Mouse (Mus musculus): ENCODE results near the gene Nfia. TPM values are rescaled to one million over a fixed set of nuclear protein-coding genes. Genes with fewer than 3 reads are reported as not detected.

The Nfia gene
- total RNA-seq, 2 experiments from 2014 or later, result 69.5 to 70.1 TPM

- peak; percentile 12 for DNase-seq
- intact Hi-C loops (cut with DNase I; ENCODE audit: low total_unique reads), result loop anchor here (5.0 to 10.0 kb wide), 2 partner anchors 226 to 249 kb away; partner anchors contain the start of gene E130114P18Rik
Measured at GRCm38 (mm10) chr4:98003323-98004107, 231.0 kb downstream of the Nfia start.

- intact Hi-C loops (cut with DNase I; ENCODE audit: low total_unique reads), result loop anchor here (5.0 to 10.0 kb wide), 2 partner anchors 227 to 249 kb away; partner anchors contain the start of gene E130114P18Rik
- peak; percentile 74 for DNase-seq
Measured at GRCm38 (mm10) chr4:98004108-98004625, 231.6 kb downstream of the Nfia start.

- DNase-seq, result no peak
Measured at GRCm38 (mm10) chr4:98004986-98005385, 232.5 kb downstream of the Nfia start.

GRCm38 (mm10) chr4:98008814-98009368 lies 236.4 kb downstream of the Nfia start:
- no peak for DNase-seq
- intact Hi-C loops (cut with DNase I; ENCODE audit: low total_unique reads), result loop anchor here (10.0 kb wide), 1 partner anchor 254 kb away; no protein-coding TSS in a partner anchor

More at GRCm38 (mm10) chr4:98004986-98005385, 232.5 kb downstream of the Nfia start:
- intact Hi-C loops (cut with DNase I; ENCODE audit: low total_unique reads), result loop anchor here (5.0 to 10.0 kb wide), 2 partner anchors 228 to 250 kb away; partner anchors contain the start of gene E130114P18Rik

GRCm38 (mm10) chr4:98009966-98010365 lies 237.4 kb downstream of the Nfia start:
- no peak for DNase-seq
- intact Hi-C loops (cut with DNase I; ENCODE audit: low total_unique reads), result loop anchor here (10.0 kb wide), 2 partner anchors 95 to 255 kb away; no protein-coding TSS in a partner anchor

- intact Hi-C loops (cut with DNase I; ENCODE audit: low total_unique reads), result loop anchor here (10.0 kb wide), 1 partner anchor 85 kb away; no protein-coding TSS in a partner anchor
- no peak for DNase-seq
Measured at GRCm38 (mm10) chr4:98019811-98020210, 247.3 kb downstream of the Nfia start.

GRCm38 (mm10) chr4:98020836-98021235 lies 248.3 kb downstream of the Nfia start:
- intact Hi-C loops (cut with DNase I; ENCODE audit: low total_unique reads), result no loop called here
- DNase-seq, result no peak

- no peak for DNase-seq
- intact Hi-C loops (cut with DNase I; ENCODE audit: low total_unique reads), result no loop called here
Measured at GRCm38 (mm10) chr4:98023245-98023792, 250.8 kb downstream of the Nfia start.

GRCm38 (mm10) chr4:98027412-98027811 lies 254.9 kb downstream of the Nfia start:
- intact Hi-C loops (cut with DNase I; ENCODE audit: low total_unique reads), result no loop called here
- no peak for DNase-seq

GRCm38 (mm10) chr4:98031871-98032270 lies 259.3 kb downstream of the Nfia start:
- intact Hi-C loops (cut with DNase I; ENCODE audit: low total_unique reads), result no loop called here
- DNase-seq, result no peak

- intact Hi-C loops (cut with DNase I; ENCODE audit: low total_unique reads), result no loop called here
- DNase-seq, result no peak
Measured at GRCm38 (mm10) chr4:98032332-98032731, 259.8 kb downstream of the Nfia start.

GRCm38 (mm10) chr4:98039095-98039494 lies 266.6 kb downstream of the Nfia start:
- DNase-seq, result no peak
- intact Hi-C loops (cut with DNase I; ENCODE audit: low total_unique reads), result no loop called here

- intact Hi-C loops (cut with DNase I; ENCODE audit: low total_unique reads), result no loop called here
- no peak for DNase-seq
Measured at GRCm38 (mm10) chr4:98040179-98040578, 267.6 kb downstream of the Nfia start.

GRCm38 (mm10) chr4:98044611-98045010 lies 272.1 kb downstream of the Nfia start:
- intact Hi-C loops (cut with DNase I; ENCODE audit: low total_unique reads), result no loop called here
- no peak for DNase-seq

- intact Hi-C loops (cut with DNase I; ENCODE audit: low total_unique reads), result no loop called here
- no peak for DNase-seq
Measured at GRCm38 (mm10) chr4:98047369-98047768, 274.8 kb downstream of the Nfia start.

GRCm38 (mm10) chr4:98049584-98049983 lies 277.1 kb downstream of the Nfia start:
- intact Hi-C loops (cut with DNase I; ENCODE audit: low total_unique reads), result no loop called here
- DNase-seq, result peak; percentile 8

- intact Hi-C loops (cut with DNase I; ENCODE audit: low total_unique reads), result no loop called here
- DNase-seq, result no peak
Measured at GRCm38 (mm10) chr4:98050003-98050620, 277.6 kb downstream of the Nfia start.

GRCm38 (mm10) chr4:98050781-98051180 lies 278.2 kb downstream of the Nfia start:
- intact Hi-C loops (cut with DNase I; ENCODE audit: low total_unique reads), result no loop called here
- DNase-seq, result no peak

- intact Hi-C loops (cut with DNase I; ENCODE audit: low total_unique reads), result no loop called here
- DNase-seq, result no peak
Measured at GRCm38 (mm10) chr4:98051326-98051725, 278.8 kb downstream of the Nfia start.

- no peak for DNase-seq
- intact Hi-C loops (cut with DNase I; ENCODE audit: low total_unique reads), result no loop called here
Measured at GRCm38 (mm10) chr4:98055036-98055435, 282.5 kb downstream of the Nfia start.
